Mouse (Mus musculus) heart, embryonic 13.5 days (tissue): ENCODE data around the gene Fhit. TPM values are rescaled to one million over a fixed set of nuclear protein-coding genes. Genes with fewer than 3 reads are reported as not detected.

ENCODE experiments used
- ATAC-seq: fragments of 200-750 bp; cut with Nextera tagmentation; 2 replicates; pipeline ENCODE4 v1.8.0; 2017; ENCODE audit warnings: moderate TSS enrichment; ENCODE audit not compliant: insufficient number of reproducible peaks, low FRiP score, low TSS enrichment; ENCODE audit errors: extremely low read depth
- H3K27ac ChIP-seq: fragments of 300-500 bp; sonication (generic); replicated peaks from 2 replicates; pipeline ENCODE4 v1.5.1; 2015; ENCODE audit warnings: moderate library complexity, mild to moderate bottlenecking, inconsistent platforms
- H3K27me3 ChIP-seq: fragments of 300-500 bp; sonication (generic); replicated peaks from 2 replicates; pipeline ENCODE4 v1.6.1; 2015; ENCODE audit warnings: mild to moderate bottlenecking, inconsistent platforms
- H3K36me3 ChIP-seq: fragments of 300-500 bp; sonication (generic); 2 replicates; pipeline ENCODE4 v1.6.1; 2015; ENCODE audit warnings: mild to moderate bottlenecking, inconsistent platforms
- H3K4me1 ChIP-seq: fragments of 300-500 bp; sonication (generic); 2 replicates; pipeline ENCODE4 v1.6.1; 2015; ENCODE audit warnings: inconsistent platforms
- H3K4me2 ChIP-seq: fragments of 300-500 bp; sonication (generic); 2 replicates; pipeline ENCODE4 v1.6.1; 2015; ENCODE audit warnings: inconsistent platforms, mild to moderate bottlenecking, moderate library complexity
- H3K4me3 ChIP-seq: fragments of 300-500 bp; sonication (generic); 2 replicates; pipeline ENCODE4 v1.5.1; 2015; ENCODE audit warnings: moderate library complexity, mild to moderate bottlenecking, inconsistent platforms
- H3K9ac ChIP-seq: fragments of 300-500 bp; sonication (generic); 2 replicates; pipeline ENCODE4 v1.6.1; 2015; ENCODE audit warnings: inconsistent platforms, mild to moderate bottlenecking, moderate library complexity
- H3K9me3 ChIP-seq: fragments of 300-500 bp; sonication (generic); 2 replicates; pipeline ENCODE4 v1.6.1; 2016; ENCODE audit warnings: inconsistent platforms
- WGBS: fragments of 180-500 bp; shearing (Covaris S2); methylation state at CpG from one replicate; pipeline ENCODE4 v1.1.7; 2015; ENCODE audit warnings: mixed read lengths; 5-methylcytosine and 5-hydroxymethylcytosine counted together
- polyA plus RNA-seq: library from polyadenylated mRNA; unstranded; fragments of >200 nt; fragmentation: Nextera tagmentation; extraction: Ambion mirVana; gene quantifications from 2 replicates; pipeline ENCODE4 v1.2.1, GENCODE M21; 2015

Gene Fhit
- polyA plus RNA-seq, 1 experiment from 2014 or later = 4.4 TPM

DNA sequence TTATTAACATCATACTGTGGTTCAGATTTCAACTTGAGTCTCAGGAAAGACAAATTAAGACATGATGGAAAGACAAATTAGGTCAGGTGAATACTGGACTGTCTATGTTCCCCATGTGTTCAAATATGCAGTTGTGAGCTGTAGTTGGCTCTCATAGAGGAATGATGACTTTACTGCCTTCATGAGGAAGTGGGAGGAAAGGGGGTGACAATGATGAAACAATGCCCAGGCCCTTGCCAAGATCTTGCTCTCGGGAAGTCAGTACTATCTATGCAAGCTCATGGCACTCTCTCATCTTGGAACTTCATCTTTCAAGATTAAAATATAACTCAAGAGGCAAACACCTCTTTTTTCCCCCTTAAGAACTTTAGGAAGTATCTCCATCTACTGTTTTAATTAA is 849.6 kb downstream of the Fhit start:
- Histone ChIP-seq H3K4me2 (no peak overlapping the region), H3K4me3 (no peak overlapping the region)
- 47% methylated on average over 1 of the region's 1 CpGs for WGBS

DNA sequence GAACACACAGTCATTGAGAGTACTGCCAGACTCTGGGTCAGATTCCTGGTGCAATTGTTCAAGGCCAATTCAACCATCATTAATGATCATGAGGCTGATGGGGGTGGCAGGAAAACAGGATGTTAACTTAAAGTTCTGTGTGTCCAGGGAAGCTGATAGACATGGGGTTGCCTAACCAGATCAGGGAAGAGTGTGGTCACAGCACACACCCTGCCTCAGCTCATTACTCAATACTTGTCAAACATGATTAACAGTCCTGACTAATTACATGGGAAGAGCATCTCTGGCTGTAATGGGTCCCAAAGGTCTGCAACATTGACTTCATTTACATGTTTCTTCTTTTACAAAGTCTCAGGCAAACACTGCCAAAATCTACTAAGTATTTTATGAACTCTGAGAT is 856.5 kb downstream of the Fhit start:
- Histone ChIP-seq H3K4me1 (no peaks in the 10 kb centered on the region), H3K36me3 (no peaks in the 10 kb centered on the region), H3K9ac (no peak overlapping the region), H3K4me3 (no peak overlapping the region), H3K27ac (no peak overlapping the region), H3K4me2 (no peak overlapping the region), H3K27me3 (no peaks in the 10 kb centered on the region), H3K9me3 (no peaks in the 10 kb centered on the region)
- ATAC-seq = no peak

More for the DNA sequence above, 849.6 kb downstream of the Fhit start:
- Histone ChIP-seq H3K9ac (no peak overlapping the region), H3K36me3 (no peaks in the 10 kb centered on the region), H3K27ac (no peak overlapping the region), H3K4me1 (0 out of 2 replicates have a peak, but pooled peaks cover 5% of the 10 kb centered on the region), H3K27me3 (no peaks in the 10 kb centered on the region), H3K9me3 (no peaks in the 10 kb centered on the region)
- ATAC-seq = no peak

DNA sequence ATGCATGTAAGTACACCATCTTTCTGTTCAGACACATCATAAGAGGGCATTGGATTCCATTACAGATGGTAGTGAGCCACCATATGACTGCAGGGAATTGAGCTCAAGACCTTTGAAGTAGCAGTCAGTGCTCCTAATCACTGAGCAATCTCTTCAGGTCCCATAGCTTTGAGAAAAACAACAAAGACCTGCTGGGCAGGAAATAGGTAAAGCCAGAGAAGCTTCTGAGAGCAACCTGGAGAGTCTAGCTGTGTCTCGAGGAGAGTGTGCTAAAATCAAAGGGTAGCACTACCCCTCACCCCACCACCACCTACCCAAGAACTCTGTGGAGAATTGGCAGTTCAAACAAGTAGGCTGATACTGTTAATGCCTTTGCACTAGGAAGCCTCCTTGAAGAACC is 860.3 kb downstream of the Fhit start:
- Histone ChIP-seq H3K36me3 (no peaks in the 10 kb centered on the region), H3K4me2 (no peak overlapping the region), H3K9ac (no peak overlapping the region), H3K9me3 (no peaks in the 10 kb centered on the region), H3K27ac (no peak overlapping the region), H3K4me3 (no peak overlapping the region), H3K27me3 (no peaks in the 10 kb centered on the region), H3K4me1 (no peaks in the 10 kb centered on the region)
- ATAC-seq = no peak
- 33% methylated on average over 1 of the region's 1 CpGs for WGBS

DNA sequence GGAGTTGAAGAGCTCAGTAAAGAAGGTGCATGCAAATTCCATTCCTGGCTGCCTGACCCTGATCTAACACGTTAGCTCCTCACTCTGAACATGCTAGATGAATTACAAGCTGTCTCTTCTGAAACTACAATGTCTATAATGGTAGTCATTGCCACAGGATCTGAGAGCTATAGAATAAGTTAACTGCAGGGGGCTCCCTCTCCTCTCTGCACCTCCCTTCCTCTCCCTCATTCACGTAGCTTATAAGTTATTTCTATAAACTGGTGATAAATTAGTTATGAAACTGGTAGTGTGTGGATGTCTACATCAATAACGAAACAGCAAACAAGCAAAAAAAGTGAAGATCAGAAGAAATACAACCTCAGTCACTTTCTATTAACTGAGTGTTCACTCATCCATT is 860.9 kb downstream of the Fhit start:
- Histone ChIP-seq H3K4me1 (no peaks in the 10 kb centered on the region), H3K27ac (no peak overlapping the region), H3K9me3 (no peaks in the 10 kb centered on the region), H3K27me3 (no peaks in the 10 kb centered on the region), H3K36me3 (no peaks in the 10 kb centered on the region), H3K9ac (no peak overlapping the region), H3K4me3 (no peak overlapping the region), H3K4me2 (no peak overlapping the region)
- no peak for ATAC-seq
- 71% methylated on average over 3 of the region's 3 CpGs for WGBS

DNA sequence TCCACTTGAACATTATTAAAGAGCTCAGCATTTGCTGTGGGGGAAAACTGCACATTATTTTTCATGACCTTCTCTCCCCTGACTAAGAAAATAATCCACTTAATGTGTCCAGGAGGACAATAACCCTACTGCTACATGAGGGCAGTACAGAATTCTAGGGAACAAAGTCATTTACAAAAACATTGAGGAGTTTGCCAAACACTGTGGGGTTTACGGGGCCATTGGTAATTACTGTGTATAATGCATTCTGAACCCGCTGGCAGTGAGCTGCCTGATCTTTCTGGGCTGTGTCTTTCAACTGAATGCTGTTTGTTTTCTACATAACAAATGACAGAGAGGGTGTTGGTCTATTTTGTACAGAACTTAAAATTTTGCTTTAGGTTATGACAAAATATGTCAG is 862.8 kb downstream of the Fhit start:
- no peaks in the 10 kb centered on the region for H3K9me3 ChIP-seq
- H3K27me3 ChIP-seq = no peaks in the 10 kb centered on the region
- H3K36me3 ChIP-seq = no peaks in the 10 kb centered on the region
- ATAC-seq = no peak
- no peaks in the 10 kb centered on the region for H3K4me1 ChIP-seq
- H3K27ac ChIP-seq = no peak overlapping the region
- H3K4me3 ChIP-seq = no peak overlapping the region
- H3K4me2 ChIP-seq = no peak overlapping the region
- H3K9ac ChIP-seq = no peak overlapping the region
- 81% methylated on average over 2 of the region's 2 CpGs for WGBS

DNA sequence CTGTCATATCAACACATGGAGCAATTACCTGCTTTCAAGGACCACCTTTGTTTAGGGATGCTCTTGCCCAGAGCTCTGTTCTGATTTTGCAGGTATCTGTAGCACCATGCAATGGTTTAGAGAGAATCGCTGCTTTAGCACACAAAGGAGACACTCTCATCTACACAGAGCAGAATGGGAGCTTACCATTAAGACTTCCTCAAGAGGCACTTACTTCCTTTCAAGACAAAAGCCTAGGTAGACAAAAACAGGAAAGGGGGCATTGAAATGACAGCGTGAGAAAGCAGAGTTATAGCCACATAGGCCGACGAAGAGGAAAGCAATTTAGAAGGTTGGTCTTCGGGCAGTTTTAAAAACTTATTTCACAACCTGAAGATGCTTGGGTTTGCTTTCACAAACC is 872.8 kb downstream of the Fhit start:
- H3K27me3 ChIP-seq = no peaks in the 10 kb centered on the region
- H3K9me3 ChIP-seq = no peaks in the 10 kb centered on the region
- 69% methylated on average over 5 of the region's 5 CpGs for WGBS
- H3K4me2 ChIP-seq = no peak overlapping the region
- no peak for ATAC-seq
- H3K36me3 ChIP-seq = no peaks in the 10 kb centered on the region
- no peak overlapping the region for H3K4me3 ChIP-seq
- H3K27ac ChIP-seq = no peak overlapping the region
- H3K9ac ChIP-seq = no peak overlapping the region
- peaks cover 5% of the 10 kb centered on the region; the same call in 1 of the 2 replicates for H3K4me1 ChIP-seq

DNA sequence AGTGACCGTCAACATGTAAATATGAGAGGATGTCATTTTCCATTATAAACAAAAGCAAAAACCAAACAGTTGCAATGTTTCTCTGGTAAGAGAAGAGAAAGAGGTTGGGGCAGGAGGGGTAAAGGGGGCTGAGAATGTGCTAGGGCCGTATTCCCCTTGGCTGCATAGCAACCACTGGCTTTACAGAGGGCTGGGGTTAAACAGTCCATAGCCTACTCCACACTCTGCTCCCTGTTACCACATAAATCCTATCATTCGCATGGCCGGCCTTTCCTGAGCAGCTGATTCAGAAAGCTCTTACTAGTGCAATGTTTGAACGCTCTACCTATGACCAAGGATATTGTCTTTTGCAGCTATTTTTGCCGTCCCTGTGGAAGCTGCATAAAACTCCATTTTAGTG is 875.8 kb downstream of the Fhit start:
- Histone ChIP-seq H3K4me3 (no peak overlapping the region), H3K27ac (no peak overlapping the region), H3K27me3 (no peaks in the 10 kb centered on the region), H3K4me2 (no peak overlapping the region), H3K9me3 (no peaks in the 10 kb centered on the region), H3K9ac (no peak overlapping the region), H3K4me1 (peaks cover 5% of the 10 kb centered on the region; the same call in 1 of the 2 replicates), H3K36me3 (no peaks in the 10 kb centered on the region)
- 78% methylated on average over 6 of the region's 6 CpGs for WGBS
- ATAC-seq = no peak

DNA sequence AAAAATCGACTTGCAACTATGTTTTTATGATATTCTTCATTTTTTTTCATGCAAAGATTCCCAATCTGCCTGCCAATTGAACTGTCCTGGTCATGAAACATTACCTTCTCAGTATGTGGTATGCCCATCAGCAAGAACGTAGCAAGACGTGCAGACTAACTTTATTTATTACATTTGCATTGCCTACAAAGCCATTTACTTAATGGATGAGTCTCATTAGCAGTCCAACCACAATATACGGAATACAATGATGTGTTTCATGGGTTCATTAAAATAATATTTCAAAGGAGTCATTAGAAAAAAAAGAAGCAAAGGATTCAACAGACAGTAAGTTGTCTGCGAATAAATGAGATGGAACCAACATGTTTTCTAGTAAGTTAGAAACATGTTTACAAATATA is 933.1 kb downstream of the Fhit start:
- 76% methylated on average over 5 of the region's 5 CpGs for WGBS
- Histone ChIP-seq H3K27me3 (no peaks in the 10 kb centered on the region), H3K4me2 (no peak overlapping the region), H3K9ac (no peak overlapping the region), H3K36me3 (no peaks in the 10 kb centered on the region), H3K27ac (no peak overlapping the region), H3K4me3 (no peak overlapping the region), H3K4me1 (no peaks in the 10 kb centered on the region), H3K9me3 (no peaks in the 10 kb centered on the region)
- ATAC-seq = no peak

DNA sequence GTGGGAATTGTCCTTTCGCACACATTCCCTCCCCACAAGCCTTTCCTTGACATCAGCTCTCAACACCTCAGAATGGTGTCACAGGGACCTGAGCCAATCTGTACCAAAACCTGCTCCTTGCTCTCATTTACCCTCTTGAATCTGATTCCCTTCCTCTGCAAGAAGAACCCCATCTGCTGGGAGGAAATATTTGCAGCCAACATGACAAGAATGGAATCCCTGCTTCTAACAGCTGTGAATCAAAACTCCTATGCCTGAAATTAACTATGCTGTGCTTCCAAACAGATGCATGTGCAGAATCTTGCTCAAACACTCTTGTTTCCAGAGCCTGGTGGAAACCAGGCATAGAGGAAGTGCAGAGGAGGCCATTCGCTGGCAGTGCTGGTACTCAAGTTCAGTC is 940.0 kb downstream of the Fhit start:
- Histone ChIP-seq H3K27me3 (no peaks in the 10 kb centered on the region), H3K9me3 (no peaks in the 10 kb centered on the region), H3K4me3 (no peak overlapping the region), H3K4me2 (no peak overlapping the region), H3K4me1 (no peaks in the 10 kb centered on the region), H3K36me3 (no peaks in the 10 kb centered on the region), H3K9ac (no peak overlapping the region), H3K27ac (no peak overlapping the region)
- no peak for ATAC-seq
- 52% methylated on average over 2 of the region's 2 CpGs for WGBS

DNA sequence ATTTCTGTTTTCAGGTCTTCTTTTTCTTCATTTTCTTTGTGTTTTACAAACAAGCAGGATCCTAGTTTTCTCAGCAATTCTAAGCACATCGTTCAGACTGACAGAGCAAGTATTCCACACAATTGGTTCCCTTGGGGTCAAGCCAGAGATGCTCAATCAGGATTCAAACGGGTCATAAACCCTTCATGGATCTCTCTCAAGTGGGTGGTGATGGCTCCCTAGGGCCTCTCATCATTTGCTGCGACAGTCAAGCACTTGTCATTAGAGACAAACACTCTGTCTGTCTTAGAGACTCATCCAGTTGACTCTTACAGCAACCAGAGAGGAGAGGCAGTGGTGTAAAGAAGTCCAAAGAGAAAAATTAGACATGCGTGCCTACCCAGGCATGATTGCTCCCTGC is 948.6 kb downstream of the Fhit start:
- Histone ChIP-seq H3K27ac (no peak overlapping the region), H3K9ac (no peak overlapping the region), H3K4me2 (no peak overlapping the region), H3K4me1 (no peaks in the 10 kb centered on the region), H3K9me3 (no peaks in the 10 kb centered on the region), H3K4me3 (no peak overlapping the region), H3K27me3 (no peaks in the 10 kb centered on the region), H3K36me3 (no peaks in the 10 kb centered on the region)
- WGBS = 29% methylated on average over 4 of the region's 4 CpGs
- ATAC-seq = no peak

DNA sequence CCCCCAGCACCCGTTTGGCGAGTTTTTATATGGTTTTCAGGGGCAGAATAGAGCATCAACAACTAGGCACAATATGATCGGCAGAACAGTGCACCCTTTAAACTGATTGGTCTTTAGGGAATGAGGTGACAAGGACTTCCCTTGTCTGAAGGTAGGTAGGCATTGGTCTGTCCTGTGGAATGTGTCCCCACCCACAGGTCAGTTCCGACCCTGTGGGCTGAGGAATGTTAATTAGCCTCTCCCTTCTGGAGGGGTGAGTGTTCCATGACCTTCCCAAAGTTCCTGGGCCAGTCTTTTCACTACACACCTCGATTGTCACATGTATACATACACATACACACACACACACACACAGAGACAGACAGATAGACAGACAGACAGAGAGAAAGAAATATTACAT is 950.7 kb downstream of the Fhit start:
- Histone ChIP-seq H3K27me3 (no peaks in the 10 kb centered on the region), H3K4me3 (no peak overlapping the region), H3K9me3 (no peaks in the 10 kb centered on the region), H3K4me1 (no peaks in the 10 kb centered on the region), H3K9ac (no peak overlapping the region), H3K4me2 (no peak overlapping the region), H3K36me3 (no peaks in the 10 kb centered on the region), H3K27ac (no peak overlapping the region)
- 55% methylated on average over 5 of the region's 5 CpGs for WGBS
- ATAC-seq = no peak

DNA sequence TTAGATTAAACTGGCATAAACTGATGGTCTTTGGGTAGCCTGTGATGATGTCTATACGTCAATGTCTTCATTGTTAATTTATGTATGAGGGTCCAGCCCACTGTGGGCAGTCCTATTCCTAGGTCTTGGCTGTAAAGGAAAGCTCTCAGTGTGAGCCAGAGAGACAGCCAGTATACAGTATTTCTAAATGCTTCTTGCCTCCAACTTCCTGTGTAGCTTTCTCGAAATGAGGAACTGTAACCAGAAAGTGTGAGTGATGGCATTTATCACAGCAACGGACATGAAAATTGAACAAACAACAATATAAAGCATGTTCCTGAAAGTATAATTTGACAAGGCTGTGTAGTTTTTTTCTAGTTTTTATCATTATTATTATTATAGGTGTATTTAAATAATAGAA is 952.8 kb downstream of the Fhit start:
- no peaks in the 10 kb centered on the region for H3K36me3 ChIP-seq
- no peak overlapping the region for H3K27ac ChIP-seq
- ATAC-seq = no peak
- H3K9ac ChIP-seq = no peak overlapping the region
- 82% methylated on average over 3 of the region's 3 CpGs for WGBS
- no peak overlapping the region for H3K4me2 ChIP-seq
- H3K4me3 ChIP-seq = no peak overlapping the region
- H3K4me1 ChIP-seq = no peaks in the 10 kb centered on the region
- H3K27me3 ChIP-seq = no peaks in the 10 kb centered on the region
- H3K9me3 ChIP-seq = no peaks in the 10 kb centered on the region

DNA sequence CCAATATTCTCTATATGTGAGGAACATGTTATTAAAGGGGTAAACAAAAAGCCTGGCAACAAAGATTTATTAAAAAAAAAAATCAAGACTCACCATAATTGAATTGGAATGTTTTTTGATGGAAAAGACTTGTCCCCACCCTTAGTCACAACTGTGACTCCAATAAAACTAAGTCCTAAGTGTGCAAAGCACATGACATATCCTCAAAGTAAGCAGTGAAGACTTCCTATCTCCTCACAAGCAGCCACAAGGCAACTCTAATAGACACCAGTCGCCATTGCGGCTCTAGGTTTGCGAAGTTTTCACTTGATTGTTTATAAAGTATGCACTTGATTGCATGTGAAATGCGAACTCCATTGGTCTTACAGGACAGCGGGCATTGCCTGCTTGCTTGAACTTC is 956.1 kb downstream of the Fhit start:
- H3K27ac ChIP-seq = no peak overlapping the region
- H3K9me3 ChIP-seq = no peaks in the 10 kb centered on the region
- H3K9ac ChIP-seq = no peak overlapping the region
- no peak overlapping the region for H3K4me2 ChIP-seq
- H3K4me3 ChIP-seq = no peak overlapping the region
- WGBS = 82% methylated on average over 5 of the region's 5 CpGs
- no peaks in the 10 kb centered on the region for H3K4me1 ChIP-seq
- ATAC-seq = no peak
- no peaks in the 10 kb centered on the region for H3K36me3 ChIP-seq
- H3K27me3 ChIP-seq = no peaks in the 10 kb centered on the region
